Mouse (Mus musculus) midbrain, embryonic 10.5 days (tissue): ENCODE measurements around the gene Slc39a1. TPM values are rescaled to one million over a fixed set of nuclear protein-coding genes. Genes with fewer than 3 reads are reported as not detected.

Experiments used
- DNase-seq: peaks from one replicate; pipeline ENCODE4 v3.0.0-alpha.2; 2017; ENCODE audit warnings: low spot score
- H3K27ac ChIP-seq: fragments of 300-500 bp; sonication (generic); replicated peaks from 2 replicates; pipeline ENCODE4 v1.5.1; 2016; ENCODE audit warnings: mild to moderate bottlenecking
- H3K27me3 ChIP-seq: fragments of 300-500 bp; sonication (generic); 2 replicates; pipeline ENCODE4 v1.6.1; 2016; ENCODE audit warnings: low read depth, mild to moderate bottlenecking; ENCODE audit not compliant: poor library complexity, severe bottlenecking
- H3K36me3 ChIP-seq: fragments of 300-500 bp; sonication (generic); 2 replicates; pipeline ENCODE4 v1.6.1; 2016; ENCODE audit warnings: mild to moderate bottlenecking, moderate library complexity
- H3K4me1 ChIP-seq: fragments of 300-500 bp; sonication (generic); 2 replicates; pipeline ENCODE4 v1.6.1; 2016
- H3K4me3 ChIP-seq: fragments of 300-500 bp; sonication (generic); 2 replicates; pipeline ENCODE4 v1.5.1; 2016; ENCODE audit warnings: mild to moderate bottlenecking, moderate library complexity
- H3K9me3 ChIP-seq: fragments of 300-500 bp; sonication (generic); replicated peaks from 2 replicates; pipeline ENCODE4 v1.6.1; 2016; ENCODE audit warnings: mild to moderate bottlenecking
- WGBS: fragments of 180-500 bp; shearing (Covaris S2); methylation state at CpG from one replicate; pipeline ENCODE4 v1.1.7; 2016; 5-methylcytosine and 5-hydroxymethylcytosine counted together
- polyA plus RNA-seq: library from polyadenylated mRNA; unstranded; fragments of >200 nt; fragmentation: Nextera tagmentation; extraction: Ambion mirVana; gene quantifications from 2 replicates; pipeline ENCODE4 v1.2.1, GENCODE M21; 2016

Slc39a1 gene
- polyA plus RNA-seq: 69.6 and 81.8 TPM in 2 replicates

- Histone ChIP-seq H3K27ac (peak within 1 kb of the TSS; percentile 92), H3K27me3 (no peaks in the 10 kb centered on the region), H3K4me1 (peaks cover 30% of the 10 kb centered on the region), H3K9me3 (no peaks in the 10 kb centered on the region), H3K36me3 (peaks cover 27% of the 10 kb centered on the region), H3K4me3 (peak within 1 kb of the TSS; percentile 72)
- under 1% methylated on average over 44 of the region's 44 CpGs for WGBS
- peak; percentile 96 for DNase-seq
Measured at GRCm38 (mm10) chr3:90247960-90248745, at the start of gene Slc39a1. Slc39a1 (plus strand) TSS chr3:90248172.

- Histone ChIP-seq H3K36me3 (peaks cover 25% of the 10 kb centered on the region), H3K27ac (no peak overlapping the region), H3K27me3 (no peaks in the 10 kb centered on the region), H3K9me3 (no peaks in the 10 kb centered on the region), H3K4me1 (no peaks in the 10 kb centered on the region), H3K4me3 (no peak overlapping the region)
- 89% methylated on average over 1 of the region's 1 CpGs for WGBS
- no peak for DNase-seq
Measured at GRCm38 (mm10) chr3:90202884-90203283, 45.1 kb upstream of the Slc39a1 start.

- Histone ChIP-seq H3K27ac (no peak overlapping the region), H3K4me3 (no peak overlapping the region), H3K36me3 (peaks cover 32% of the 10 kb centered on the region), H3K9me3 (no peaks in the 10 kb centered on the region), H3K27me3 (no peaks in the 10 kb centered on the region), H3K4me1 (no peaks in the 10 kb centered on the region)
- no peak for DNase-seq
- WGBS: 82% methylated on average over 5 of the region's 5 CpGs
Measured at GRCm38 (mm10) chr3:90203619-90204018, 44.4 kb upstream of the Slc39a1 start.

GRCm38 (mm10) chr3:90204582-90204981 is 43.4 kb upstream of the Slc39a1 start:
- Histone ChIP-seq H3K27ac (no peak overlapping the region), H3K27me3 (no peaks in the 10 kb centered on the region), H3K36me3 (peaks cover 42% of the 10 kb centered on the region), H3K4me3 (no peak overlapping the region), H3K4me1 (no peaks in the 10 kb centered on the region), H3K9me3 (no peaks in the 10 kb centered on the region)
- no peak for DNase-seq
- WGBS: 95% methylated on average over 2 of the region's 2 CpGs

- peaks cover 23% of the 10 kb centered on the region for H3K4me1 ChIP-seq
- 85% methylated on average over 2 of the region's 2 CpGs for WGBS
- peaks cover 74% of the 10 kb centered on the region for H3K36me3 ChIP-seq
- no peak overlapping the region for H3K27ac ChIP-seq
- H3K4me3 ChIP-seq: no peak overlapping the region
- H3K9me3 ChIP-seq: no peaks in the 10 kb centered on the region
- no peaks in the 10 kb centered on the region for H3K27me3 ChIP-seq
- no peak for DNase-seq
Measured at GRCm38 (mm10) chr3:90208662-90209061, 39.3 kb upstream of the Slc39a1 start.

GRCm38 (mm10) chr3:90209908-90210566 is 37.9 kb upstream of the Slc39a1 start:
- H3K9me3 ChIP-seq: no peaks in the 10 kb centered on the region
- no peak overlapping the region for H3K4me3 ChIP-seq
- no peak for DNase-seq
- no peak overlapping the region for H3K27ac ChIP-seq
- H3K36me3 ChIP-seq: peaks cover 72% of the 10 kb centered on the region
- peaks cover 30% of the 10 kb centered on the region for H3K4me1 ChIP-seq
- WGBS: 94% methylated on average over 5 of the region's 5 CpGs
- H3K27me3 ChIP-seq: no peaks in the 10 kb centered on the region

GRCm38 (mm10) chr3:90211475-90212398 is 36.2 kb upstream of the Slc39a1 start:
- Histone ChIP-seq H3K9me3 (no peaks in the 10 kb centered on the region), H3K36me3 (peaks cover 58% of the 10 kb centered on the region), H3K4me3 (peak overlapping the region; percentile 85), H3K27ac (no peak overlapping the region), H3K4me1 (peaks cover 30% of the 10 kb centered on the region), H3K27me3 (no peaks in the 10 kb centered on the region)
- no peak for DNase-seq
- WGBS: 91% methylated on average over 13 of the region's 13 CpGs

GRCm38 (mm10) chr3:90212723-90213122 is 35.2 kb upstream of the Slc39a1 start:
- 21% methylated on average over 5 of the region's 5 CpGs for WGBS
- Histone ChIP-seq H3K9me3 (no peaks in the 10 kb centered on the region), H3K27ac (peak overlapping the region; percentile 95), H3K36me3 (peaks cover 50% of the 10 kb centered on the region), H3K4me3 (peak overlapping the region; percentile 85), H3K27me3 (no peaks in the 10 kb centered on the region), H3K4me1 (peaks cover 30% of the 10 kb centered on the region)
- no peak for DNase-seq

- no peaks in the 10 kb centered on the region for H3K9me3 ChIP-seq
- WGBS: under 1% methylated on average over 42 of the region's 42 CpGs
Measured at GRCm38 (mm10) chr3:90213377-90213866, 34.5 kb upstream of the Slc39a1 start, which contains the start of the genes Rps27 and Rab13. Rps27 (minus strand) TSS chr3:90213651. Rab13 (plus strand) TSS chr3:90213695.

GRCm38 (mm10) chr3:90213956-90214684 is 33.9 kb upstream of the Slc39a1 start:
- no peak for DNase-seq
- Histone ChIP-seq H3K27me3 (no peaks in the 10 kb centered on the region), H3K4me3 (peak overlapping the region; percentile 85), H3K27ac (peak overlapping the region; percentile 95), H3K4me1 (peaks cover 30% of the 10 kb centered on the region), H3K36me3 (peaks cover 36% of the 10 kb centered on the region), H3K9me3 (no peaks in the 10 kb centered on the region)
- WGBS: 16% methylated on average over 12 of the region's 12 CpGs

More at GRCm38 (mm10) chr3:90213377-90213866, 34.5 kb upstream of the Slc39a1 start, which contains the start of the genes Rps27 and Rab13:
- Histone ChIP-seq H3K27ac (peak within 1 kb of the TSS; percentile 95), H3K36me3 (peaks cover 43% of the 10 kb centered on the region), H3K4me1 (peaks cover 30% of the 10 kb centered on the region), H3K27me3 (no peaks in the 10 kb centered on the region), H3K4me3 (peak within 1 kb of the TSS; percentile 85)
- peak; percentile 91 for DNase-seq

GRCm38 (mm10) chr3:90215825-90216380 is 32.1 kb upstream of the Slc39a1 start:
- peaks cover 39% of the 10 kb centered on the region for H3K4me1 ChIP-seq
- no peaks in the 10 kb centered on the region for H3K9me3 ChIP-seq
- H3K36me3 ChIP-seq: peaks cover 19% of the 10 kb centered on the region
- H3K27ac ChIP-seq: no peak overlapping the region
- no peak overlapping the region for H3K4me3 ChIP-seq
- no peak for DNase-seq
- 29% methylated on average over 1 of the region's 1 CpGs for WGBS
- no peaks in the 10 kb centered on the region for H3K27me3 ChIP-seq
